Mouse (Mus musculus) limb, embryonic 14.5 days (tissue): ENCODE data around the gene Fat2. TPM values are rescaled to one million over a fixed set of nuclear protein-coding genes. Genes with fewer than 3 reads are reported as not detected.

Source experiments
- ATAC-seq: fragments of 200-750 bp; cut with Nextera tagmentation; 2 replicates; pipeline ENCODE4 v1.8.0; 2017; ENCODE audit warnings: low read depth, moderate number of reproducible peaks, moderate TSS enrichment; ENCODE audit not compliant: low FRiP score
- DNase-seq: peaks from one replicate; pipeline ENCODE4 v3.0.0-alpha.2; 2015; ENCODE audit warnings: low spot score
- H3K27ac ChIP-seq: fragments of 300-500 bp; sonication (generic); replicated peaks from 2 replicates; pipeline ENCODE4 v1.5.1; 2014; ENCODE audit warnings: low read depth, mild to moderate bottlenecking, low read length, moderate library complexity, mixed read lengths
- H3K27me3 ChIP-seq: fragments of 300-500 bp; sonication (generic); 2 replicates; pipeline ENCODE4 v1.6.1; 2014; ENCODE audit warnings: low read length, mixed read lengths; ENCODE audit not compliant: control insufficient read depth, insufficient read depth
- H3K36me3 ChIP-seq: fragments of 300-500 bp; sonication (generic); 2 replicates; pipeline ENCODE4 v1.6.1; 2014; ENCODE audit warnings: mild to moderate bottlenecking, low read length, moderate library complexity, mixed read lengths; ENCODE audit not compliant: control insufficient read depth, insufficient read depth
- H3K4me1 ChIP-seq: fragments of 300-500 bp; sonication (generic); 2 replicates; pipeline ENCODE4 v1.6.1; 2014; ENCODE audit warnings: antibody characterized with exemption, low read length, mixed read lengths; ENCODE audit not compliant: control insufficient read depth, insufficient read depth
- H3K4me2 ChIP-seq: fragments of 300-500 bp; sonication (generic); replicated peaks from 2 replicates; pipeline ENCODE4 v1.6.1; 2014; ENCODE audit warnings: low read depth, mild to moderate bottlenecking, low read length, moderate library complexity; ENCODE audit not compliant: severe bottlenecking
- H3K4me3 ChIP-seq: fragments of 300-500 bp; sonication (generic); replicated peaks from 2 replicates; pipeline ENCODE4 v1.5.1; 2014; ENCODE audit warnings: low read length
- H3K9ac ChIP-seq: fragments of 300-500 bp; sonication (generic); 2 replicates; pipeline ENCODE4 v1.6.1; 2014; ENCODE audit warnings: mild to moderate bottlenecking, low read depth, low read length, moderate library complexity; ENCODE audit not compliant: severe bottlenecking
- H3K9me3 ChIP-seq: fragments of 300-500 bp; sonication (generic); 2 replicates; pipeline ENCODE4 v1.6.1; 2016; ENCODE audit warnings: low read length; ENCODE audit not compliant: control insufficient read depth
- POLR2A ChIP-seq: fragments of 200-500 bp; IDR thresholded peaks from 2 replicates; pipeline ENCODE4 v1.8.0; 2012; ENCODE audit warnings: inconsistent platforms, mild to moderate bottlenecking, moderate library complexity, borderline replicate concordance; ENCODE audit not compliant: insufficient read depth, insufficient read length; ENCODE audit errors: extremely low read depth
- WGBS: fragments of 180-500 bp; shearing (Covaris S2); extraction: QIAGEN DNeasy Blood & Tissue Kit; methylation state at CpG from one replicate; pipeline ENCODE4 v1.1.7; 2014; 5-methylcytosine and 5-hydroxymethylcytosine counted together
- polyA plus RNA-seq, 2 experiments: library from polyadenylated mRNA; depleted of rRNA in 1 of 2; stranded (reverse) in 1 of 2; unstranded in 1 of 2; fragments of >200 nt; fragmentation: Nextera tagmentation in 1 of 2; extraction: Ambion mirVana in 1 of 2; gene quantifications; 2 replicates each; pipeline versions ENCODE4 v1.2.1 to v1.2.3; 2012 to 2014

The Fat2 gene
- polyA plus RNA-seq, 2 experiments = 1.3 to 1.4 TPM

DNA sequence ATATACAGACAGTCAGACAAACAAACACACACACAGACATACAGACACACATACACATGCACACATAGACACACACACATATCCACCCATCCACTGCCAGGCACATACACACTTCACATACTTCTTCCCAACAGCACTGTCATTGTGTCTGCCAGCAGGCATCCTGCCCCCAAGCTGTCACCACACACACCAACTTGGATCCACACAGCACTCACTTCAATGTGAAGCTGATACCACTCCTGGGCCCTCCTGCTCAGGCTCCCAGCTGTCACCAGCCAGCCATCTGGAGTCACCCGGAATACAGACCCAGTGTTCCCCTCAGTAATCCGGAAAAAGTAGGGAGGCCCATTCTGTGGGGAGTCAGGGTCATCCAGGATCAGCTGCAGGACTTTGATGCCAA is 70.7 kb downstream of the Fat2 start:
- DNase-seq (no peak), ATAC-seq (no peak)
- H3K36me3 ChIP-seq = no peaks in the 10 kb centered on the region
- no peak overlapping the region for H3K4me2 ChIP-seq
- H3K9me3 ChIP-seq = no peaks in the 10 kb centered on the region
- H3K4me3 ChIP-seq = no peak overlapping the region
- H3K9ac ChIP-seq = no peak overlapping the region
- 57% methylated on average over 2 of the region's 2 CpGs for WGBS
- no peaks in the 10 kb centered on the region for H3K27me3 ChIP-seq
- H3K27ac ChIP-seq = no peak overlapping the region
- no peak for TF ChIP-seq POLR2A
- H3K4me1 ChIP-seq = no peaks in the 10 kb centered on the region

DNA sequence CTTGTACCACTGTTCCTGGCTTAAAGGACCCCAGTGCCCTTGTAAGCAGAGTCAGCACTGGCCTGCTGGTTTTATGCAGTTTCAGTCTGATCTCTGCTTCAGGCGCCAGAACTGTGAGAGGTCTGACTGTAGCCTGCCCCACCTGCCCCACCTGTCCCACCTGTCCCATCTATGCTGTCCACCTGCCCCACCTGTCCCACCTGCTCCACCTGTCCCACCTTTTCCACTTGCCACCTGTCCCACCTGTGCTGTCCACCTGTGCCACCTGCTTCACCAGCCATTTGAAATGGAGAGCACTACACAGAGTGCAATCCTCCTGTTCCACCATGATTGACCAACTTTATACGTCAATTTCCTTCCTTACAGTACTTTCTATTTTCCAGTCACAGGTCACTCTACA is 72.0 kb downstream of the Fat2 start:
- DNase-seq (no peak), ATAC-seq (no peak)
- no peak overlapping the region for H3K9ac ChIP-seq
- no peaks in the 10 kb centered on the region for H3K9me3 ChIP-seq
- H3K4me2 ChIP-seq = no peak overlapping the region
- H3K4me1 ChIP-seq = no peaks in the 10 kb centered on the region
- TF ChIP-seq POLR2A = no peak
- H3K4me3 ChIP-seq = no peak overlapping the region
- no peaks in the 10 kb centered on the region for H3K27me3 ChIP-seq
- H3K27ac ChIP-seq = no peak overlapping the region
- 88% methylated on average over 2 of the region's 2 CpGs for WGBS
- H3K36me3 ChIP-seq = no peaks in the 10 kb centered on the region

DNA sequence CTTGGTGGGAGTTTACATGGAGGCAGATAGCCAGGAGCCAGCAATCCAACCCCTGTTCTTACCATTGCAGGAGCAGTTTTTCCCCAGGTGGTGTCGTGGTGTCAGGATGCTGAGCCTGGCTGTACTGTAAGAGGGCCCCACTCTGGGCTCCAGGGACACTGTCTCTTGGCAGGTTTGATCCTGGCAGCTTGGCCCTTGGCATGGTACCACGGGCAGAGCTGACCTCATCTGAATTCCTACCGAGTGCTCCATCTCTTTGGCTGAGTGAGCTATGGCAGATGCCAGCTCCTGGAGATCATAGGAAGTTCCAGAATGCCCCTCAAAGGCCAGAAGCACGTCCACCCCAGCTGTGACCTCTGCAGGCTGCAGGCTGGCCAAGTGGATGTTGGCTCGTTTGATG is 74.4 kb downstream of the Fat2 start:
- Histone ChIP-seq H3K4me2 (no peak overlapping the region), H3K27ac (no peak overlapping the region), H3K27me3 (no peaks in the 10 kb centered on the region), H3K9ac (no peak overlapping the region), H3K9me3 (no peaks in the 10 kb centered on the region), H3K4me1 (no peaks in the 10 kb centered on the region), H3K4me3 (no peak overlapping the region), H3K36me3 (no peaks in the 10 kb centered on the region)
- DNase-seq (no peak), ATAC-seq (no peak)
- WGBS = 74% methylated on average over 5 of the region's 5 CpGs
- TF ChIP-seq POLR2A = no peak

DNA sequence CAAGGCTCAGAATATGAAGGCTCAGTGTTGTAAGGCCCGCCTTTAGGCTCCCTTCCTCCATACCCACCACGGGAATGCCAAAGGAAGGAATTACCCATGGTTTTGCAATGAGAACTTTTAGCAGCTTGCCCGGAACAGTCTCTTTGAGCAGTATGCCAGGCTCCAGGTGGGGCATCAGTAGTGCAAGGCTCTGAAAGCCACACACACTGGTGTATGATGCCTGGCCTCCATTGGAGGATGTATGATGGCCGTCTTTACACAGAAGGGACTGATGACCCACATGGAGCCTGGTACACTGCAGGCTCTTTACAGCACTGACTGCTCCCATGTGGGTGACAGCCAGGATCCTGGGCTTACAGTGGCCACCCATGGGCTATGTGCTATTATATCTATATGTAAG is 75.3 kb downstream of the Fat2 start:
- 83% methylated on average over 4 of the region's 4 CpGs for WGBS

DNA sequence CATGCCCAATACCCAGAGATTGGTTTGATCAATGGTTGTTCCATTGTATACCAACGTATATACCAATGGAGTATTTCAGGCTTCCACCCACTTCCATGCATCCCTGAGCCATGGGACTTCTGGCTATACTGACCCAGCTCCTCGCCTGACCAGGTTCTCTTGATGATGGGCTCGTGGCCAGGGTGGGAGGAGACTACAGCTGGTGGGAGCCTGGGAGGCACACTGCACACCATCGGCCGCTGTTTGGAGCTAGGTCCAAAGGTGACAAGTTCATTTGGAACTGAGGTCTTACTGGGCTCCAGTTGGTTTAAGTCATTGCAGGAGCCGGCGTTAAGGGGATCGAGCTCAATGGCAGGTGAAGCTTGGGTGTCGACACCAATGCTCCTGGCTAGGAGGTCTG is 83.0 kb downstream of the Fat2 start:
- no peaks in the 10 kb centered on the region for H3K9me3 ChIP-seq
- no peak overlapping the region for H3K4me2 ChIP-seq
- H3K27me3 ChIP-seq = no peaks in the 10 kb centered on the region
- no peak for ATAC-seq
- no peaks in the 10 kb centered on the region for H3K4me1 ChIP-seq
- no peak for TF ChIP-seq POLR2A
- DNase-seq = no peak
- no peak overlapping the region for H3K9ac ChIP-seq
- no peaks in the 10 kb centered on the region for H3K36me3 ChIP-seq
- WGBS = 90% methylated on average over 9 of the region's 9 CpGs
- H3K27ac ChIP-seq = no peak overlapping the region
- no peak overlapping the region for H3K4me3 ChIP-seq

More for the DNA sequence above, 75.3 kb downstream of the Fat2 start:
- no peak for DNase-seq
- no peak for TF ChIP-seq POLR2A
- H3K36me3 ChIP-seq = no peaks in the 10 kb centered on the region
- no peaks in the 10 kb centered on the region for H3K27me3 ChIP-seq
- no peaks in the 10 kb centered on the region for H3K9me3 ChIP-seq
- H3K27ac ChIP-seq = no peak overlapping the region
- H3K4me2 ChIP-seq = no peak overlapping the region
- no peaks in the 10 kb centered on the region for H3K4me1 ChIP-seq
- no peak overlapping the region for H3K4me3 ChIP-seq
- no peak overlapping the region for H3K9ac ChIP-seq
- ATAC-seq = no peak

DNA sequence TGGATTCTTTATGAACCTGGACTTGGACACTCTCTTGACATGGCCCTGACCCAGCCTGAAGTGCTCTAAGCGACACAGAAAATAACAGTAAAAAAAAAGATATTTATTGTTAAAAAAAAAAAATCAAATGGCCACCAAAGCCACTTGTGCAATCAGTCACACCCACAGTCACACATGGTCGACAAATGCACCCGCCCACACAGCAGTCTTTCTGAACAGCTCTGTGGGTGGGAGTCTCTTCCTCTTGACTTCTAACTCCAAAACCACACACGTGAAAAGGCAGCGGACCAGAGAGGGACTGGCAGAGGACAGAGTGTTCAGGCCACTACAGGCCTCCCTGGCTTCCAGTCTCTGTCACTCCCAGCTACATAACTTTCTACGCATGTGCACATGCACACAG is 85.8 kb downstream of the Fat2 start:
- no peak overlapping the region for H3K4me2 ChIP-seq
- no peak for TF ChIP-seq POLR2A
- no peaks in the 10 kb centered on the region for H3K27me3 ChIP-seq
- no peak overlapping the region for H3K9ac ChIP-seq
- H3K9me3 ChIP-seq = no peaks in the 10 kb centered on the region
- H3K36me3 ChIP-seq = no peaks in the 10 kb centered on the region
- H3K4me1 ChIP-seq = no peaks in the 10 kb centered on the region
- H3K27ac ChIP-seq = no peak overlapping the region
- no peak overlapping the region for H3K4me3 ChIP-seq
- ATAC-seq (no peak), DNase-seq (no peak)
- 81% methylated on average over 6 of the region's 6 CpGs for WGBS
